Mouse (Mus musculus): ENCODE measurements around the gene Nop16.
A peak's percentile ranks its signal among the peaks of the same experiment; 100 is the strongest.
"Not testable (repeated sequence)": the region's sequence is repeated elsewhere in the genome, so short reads cannot be mapped to it uniquely, and the experiment has no call there.

Nop16 gene

DNA sequence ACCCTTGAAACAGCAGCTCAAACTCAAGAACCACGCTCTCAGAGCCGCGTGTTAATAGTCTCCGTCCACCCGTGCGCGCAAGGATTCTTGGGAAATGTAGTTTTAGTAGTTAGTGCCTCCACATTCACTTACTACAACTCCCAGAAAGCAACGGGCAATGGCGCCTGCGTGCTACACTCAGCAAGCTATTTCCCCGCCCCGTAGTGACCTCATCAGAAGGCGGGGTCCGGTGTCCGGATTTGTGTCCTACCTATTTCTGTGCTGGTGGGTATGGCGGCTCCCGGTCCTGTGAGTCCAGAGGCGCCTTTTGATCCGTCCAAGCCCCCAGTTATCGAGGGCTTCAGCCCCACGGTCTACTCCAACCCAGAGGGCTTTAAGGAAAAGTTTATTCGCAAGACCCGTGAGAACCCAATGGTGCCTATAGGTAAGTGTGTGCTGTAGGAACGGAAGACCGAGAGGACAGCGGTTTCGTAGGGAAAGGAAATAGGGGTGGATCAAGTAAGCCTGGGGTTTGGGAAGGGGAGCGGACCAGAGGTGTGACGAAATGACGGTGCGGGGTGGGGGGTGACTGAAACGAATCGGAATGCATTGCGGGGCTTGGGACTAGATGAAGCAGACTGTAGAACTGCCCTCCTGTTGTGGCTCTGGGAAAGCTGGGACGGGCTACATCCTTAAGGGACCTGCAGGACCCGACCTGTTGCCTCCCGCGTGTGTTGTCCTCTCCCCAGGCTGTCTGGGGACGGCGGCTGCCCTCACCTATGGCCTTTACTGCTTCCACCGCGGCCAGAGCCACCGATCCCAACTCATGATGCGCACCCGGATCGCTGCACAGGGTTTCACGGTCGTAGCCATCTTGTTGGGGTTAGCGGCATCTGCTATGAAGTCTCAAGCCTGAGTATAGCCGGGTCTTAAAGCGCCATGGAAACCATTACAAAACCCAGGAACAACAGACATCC lies at the start of gene Nop16, which contains the start of gene Higd2a:
Gene Nop16 (minus strand): TSS at position 95 of the 956 bp plus-strand sequence.
Gene Higd2a (plus strand): TSS at position 212 of the 956 bp plus-strand sequence.
- DNase-seq (ENCODE audit: low spot score in 2 of 2): peak; percentile 94 to 98

DNA sequence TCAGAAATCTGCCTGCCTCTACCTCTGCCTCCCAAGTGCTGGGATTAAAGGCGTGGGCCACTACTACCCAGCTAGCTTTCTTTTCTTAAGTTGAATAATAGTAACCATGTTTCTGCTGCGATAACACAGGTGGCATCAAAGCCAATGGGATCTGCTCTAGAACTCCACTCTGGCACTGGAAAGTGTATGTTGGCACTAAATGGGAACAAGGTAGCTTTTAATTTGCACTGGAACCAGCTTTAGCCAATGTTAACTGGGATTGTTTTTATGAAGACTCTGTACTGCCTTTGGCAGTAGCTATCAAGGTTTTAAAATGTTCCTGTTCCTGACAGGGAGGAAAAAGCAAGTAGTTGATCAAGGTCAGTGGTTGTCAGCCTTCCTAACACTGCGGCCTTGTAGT lies 45.1 kb upstream of the Nop16 start:
- DNase-seq (ENCODE audit: low spot score in 2 of 2): no peak

DNA sequence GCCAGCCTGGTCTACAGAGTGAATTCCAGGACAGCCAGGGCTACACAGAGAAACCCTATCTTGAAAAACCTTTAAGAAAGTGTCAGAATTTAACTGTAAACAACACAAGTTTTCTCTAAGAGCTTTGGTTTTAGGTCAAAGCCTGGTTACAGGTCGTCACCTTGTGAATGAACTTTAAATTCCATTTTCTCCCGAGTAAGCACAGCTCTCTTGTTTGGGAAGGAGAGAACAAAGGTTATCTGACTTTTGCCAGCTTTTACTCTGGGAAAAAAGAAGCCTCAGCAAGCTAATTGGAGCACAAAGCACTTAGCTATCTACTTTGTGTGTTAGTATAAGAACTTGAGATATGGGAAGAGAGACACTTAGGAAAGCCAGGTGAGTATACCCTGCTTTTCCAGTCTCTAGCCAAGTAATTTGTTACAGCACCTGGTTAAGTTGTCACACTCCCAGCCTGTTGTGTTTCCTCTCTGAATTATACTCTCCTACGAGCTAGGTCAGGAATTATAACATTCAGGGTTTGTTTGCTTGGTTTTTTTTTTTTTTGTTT lies 42.9 kb upstream of the Nop16 start:
- DNase-seq (ENCODE audit: low spot score in 2 of 2): no peak

DNA sequence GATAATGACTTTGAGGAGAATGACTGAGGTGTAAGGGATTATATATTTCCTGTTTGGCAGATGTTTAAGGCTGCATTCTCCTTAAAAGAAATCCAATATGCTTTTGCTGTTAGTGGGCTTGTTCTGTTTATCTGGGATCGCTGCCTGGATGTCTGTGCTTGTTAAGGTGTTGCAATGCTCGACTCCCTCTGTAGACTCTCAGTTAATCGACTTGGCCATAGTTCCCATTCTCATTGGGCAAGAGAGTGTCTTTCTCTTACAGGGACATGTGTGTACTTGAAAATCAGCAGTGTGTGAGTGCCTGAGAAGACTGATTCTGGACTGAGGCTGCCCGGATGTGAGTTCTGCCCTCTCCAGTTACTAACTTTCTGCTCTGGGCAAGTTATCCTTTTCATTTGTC lies 39.2 kb upstream of the Nop16 start:
- no peak for DNase-seq (ENCODE audit: low spot score in 2 of 2)

DNA sequence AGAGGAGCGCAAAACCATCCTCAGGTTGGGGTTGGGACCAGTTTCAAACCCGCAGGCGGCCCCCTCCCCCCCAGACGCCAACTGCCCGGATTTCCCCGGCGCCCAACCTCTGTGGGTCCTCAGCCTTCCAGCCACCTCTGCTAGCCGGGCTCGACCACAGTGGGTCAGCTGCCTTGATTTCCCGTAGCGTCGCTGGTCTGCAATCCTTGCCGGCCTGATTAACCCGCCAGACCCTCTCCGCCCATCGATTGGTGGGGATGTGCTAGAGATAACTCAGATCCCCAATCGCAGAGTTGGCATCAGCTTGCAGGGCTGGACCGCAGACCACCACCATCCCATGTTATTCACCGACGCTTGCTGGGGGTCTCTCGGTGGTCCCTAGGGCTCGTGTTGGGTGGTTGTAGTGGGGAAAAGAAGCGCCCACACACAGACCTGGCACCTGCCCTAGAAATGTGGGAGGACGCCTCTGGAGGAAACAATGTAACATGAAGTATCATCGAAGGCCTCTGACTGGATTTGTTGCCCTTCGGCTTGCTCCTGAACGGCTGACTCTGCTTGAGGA lies 32.2 kb upstream of the Nop16 start:
- DNase-seq (ENCODE audit: low spot score in 2 of 2): no peak

DNA sequence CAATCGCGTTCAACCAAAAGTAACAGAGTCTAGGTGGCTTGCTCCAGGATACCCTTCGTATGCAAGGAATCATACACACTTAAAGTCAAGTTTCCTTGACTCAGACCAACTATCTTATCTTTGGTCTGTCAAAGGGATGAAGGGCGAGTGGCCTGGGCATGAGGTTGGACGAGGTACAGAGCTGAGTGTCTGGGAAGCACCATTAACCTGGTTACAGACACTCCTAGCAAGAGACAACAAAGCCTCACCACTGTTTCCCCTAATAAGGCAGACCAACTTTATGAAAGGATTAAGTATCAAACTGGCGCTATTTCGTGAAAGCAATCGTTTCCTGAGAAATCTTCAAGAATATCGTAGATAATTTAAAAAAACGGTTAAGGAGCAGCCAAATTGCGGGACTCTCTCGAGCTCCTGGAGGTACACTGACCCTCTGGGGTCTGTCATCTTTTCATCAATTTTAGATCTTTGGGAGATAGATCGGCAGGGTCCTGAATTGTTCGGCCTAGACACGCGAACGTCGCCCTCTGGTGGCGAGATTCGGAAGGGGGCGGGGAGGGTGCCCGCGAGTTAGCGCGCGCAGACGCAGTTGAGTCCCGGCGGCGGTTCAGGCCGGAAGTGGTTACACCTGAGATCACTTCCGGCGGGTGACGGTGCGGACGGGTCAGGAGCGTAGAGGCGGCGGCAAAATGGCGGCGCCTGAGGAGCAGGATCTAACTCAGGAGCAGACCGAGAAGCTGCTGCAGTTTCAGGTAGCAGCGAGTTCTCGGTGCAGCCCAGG lies 31.5 kb upstream of the Nop16 start, which contains the start of gene Faf2:
Gene Faf2 (plus strand): TSS at position 630 of the 778 bp plus-strand sequence.
- DNase-seq (ENCODE audit: low spot score in 2 of 2): peak; percentile 91 to 99

DNA sequence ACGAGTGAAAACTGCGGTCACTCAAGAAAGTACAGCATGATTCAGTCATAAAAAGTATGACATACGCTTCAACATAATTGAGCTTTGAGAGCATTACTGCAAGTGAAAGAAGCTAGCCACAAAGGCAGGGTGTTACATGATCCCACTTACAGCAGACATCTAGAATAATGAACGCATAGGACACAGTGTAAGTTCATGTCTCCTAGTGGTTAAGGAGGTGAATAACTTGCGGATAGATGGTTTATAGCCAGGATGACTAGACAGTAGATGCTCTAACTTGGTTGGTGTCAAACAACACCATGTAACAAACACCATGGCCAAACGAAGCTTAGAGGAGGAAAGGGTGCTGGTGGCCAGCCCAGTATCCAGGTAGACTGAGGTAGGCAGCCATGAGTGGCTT lies 27.1 kb upstream of the Nop16 start:
- no peak for DNase-seq (ENCODE audit: low spot score in 2 of 2)

DNA sequence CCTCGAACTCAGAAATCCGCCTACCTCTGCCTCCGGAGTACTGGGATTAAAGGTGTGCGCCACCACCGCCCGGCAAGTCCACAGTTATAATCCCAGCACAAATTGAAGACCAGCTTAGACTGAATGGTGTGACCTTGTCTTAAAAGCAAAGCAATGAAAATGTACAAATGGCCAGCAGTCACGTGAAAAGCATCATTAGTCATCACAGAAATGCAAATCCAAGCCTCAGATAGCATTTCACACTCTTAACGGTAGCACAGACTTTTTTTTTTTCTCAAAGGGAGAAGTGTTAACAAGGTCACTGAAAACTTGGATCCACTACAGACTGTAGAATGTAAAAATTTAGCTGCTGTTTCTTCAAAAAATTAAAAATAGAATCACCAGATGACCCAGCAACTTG lies 26.4 kb upstream of the Nop16 start:
- DNase-seq (ENCODE audit: low spot score in 2 of 2): no peak

DNA sequence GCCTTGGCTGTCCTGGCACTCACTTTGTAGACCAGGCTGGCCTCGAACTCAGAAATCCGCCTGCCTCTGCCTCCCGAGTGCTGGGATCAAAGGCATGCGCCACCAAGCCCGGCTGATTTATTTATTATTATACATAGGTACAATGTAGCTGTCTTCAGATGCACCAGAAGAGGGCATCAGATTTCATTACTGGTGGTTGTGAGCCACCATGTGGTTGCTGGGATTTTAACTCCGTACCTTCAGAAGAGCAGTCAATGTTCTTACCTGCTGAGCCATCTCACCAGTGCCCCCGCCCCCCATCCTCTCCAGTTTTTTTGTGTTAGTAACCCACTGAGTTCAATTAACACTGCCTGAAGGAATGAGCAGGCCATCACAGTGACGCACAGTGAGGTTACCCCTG lies 23.3 kb upstream of the Nop16 start:
- DNase-seq (ENCODE audit: low spot score in 2 of 2): not testable (repeated sequence)

DNA sequence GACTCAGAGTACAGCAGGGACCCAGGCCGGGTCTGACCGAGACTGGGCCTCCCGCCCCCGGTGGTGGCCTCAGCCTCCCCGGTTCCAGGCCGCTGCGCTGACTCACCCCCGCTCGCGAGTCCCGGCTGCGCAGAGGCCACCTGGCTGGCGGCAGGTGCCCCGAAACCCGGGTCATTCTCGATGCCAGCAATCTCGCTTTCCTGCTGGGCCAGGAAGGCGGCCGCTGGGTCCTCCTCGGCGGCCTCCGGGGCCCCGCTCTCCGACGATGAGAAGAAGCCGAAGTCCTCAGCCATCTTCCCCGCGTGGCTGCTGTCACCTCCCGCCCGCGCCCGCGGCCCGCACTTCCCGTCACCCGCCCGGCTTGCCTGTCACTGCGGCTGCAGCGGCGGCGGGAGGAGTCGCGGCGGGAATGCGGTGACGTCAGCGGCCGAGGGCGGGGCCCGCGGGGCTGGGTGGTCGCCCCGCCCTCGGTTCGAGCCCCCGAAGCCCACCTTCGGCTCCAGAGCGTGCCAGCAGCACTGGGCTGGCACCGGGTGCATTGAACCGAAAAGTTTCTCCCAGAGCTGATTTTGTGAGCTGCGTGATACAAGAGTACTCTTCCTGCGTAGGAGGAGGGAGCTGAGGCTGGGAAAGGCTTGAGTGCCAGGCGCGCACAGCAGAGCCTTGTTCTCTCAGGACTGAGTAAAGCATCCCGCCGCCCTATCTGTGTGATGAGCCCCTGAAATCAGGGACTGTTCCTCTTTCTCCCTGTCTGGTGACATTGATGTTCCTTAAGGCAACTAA lies 21.3 kb upstream of the Nop16 start, which contains the start of gene Cltb:
Gene Cltb (minus strand): TSS at position 373 of the 783 bp plus-strand sequence.
- DNase-seq (ENCODE audit: low spot score in 2 of 2): peak; percentile 62 to 89

DNA sequence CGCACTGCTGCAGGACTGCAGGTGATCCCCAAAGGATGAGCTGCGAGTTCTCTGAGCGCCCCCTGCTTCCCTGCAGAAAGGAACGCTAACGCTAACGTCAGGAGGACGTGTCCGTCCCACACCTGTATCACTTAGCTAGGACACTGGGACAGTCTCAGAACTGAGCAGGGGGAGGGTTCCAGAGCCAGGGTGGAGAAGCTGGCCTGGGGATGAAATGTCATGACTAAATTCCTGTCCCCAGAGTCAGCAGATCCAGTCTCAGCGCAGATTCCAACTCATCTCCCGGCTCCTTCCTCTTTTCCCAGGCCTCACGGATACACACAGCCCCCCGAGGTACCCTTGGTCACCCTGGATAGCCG lies 20.7 kb upstream of the Nop16 start:
- no peak for DNase-seq (ENCODE audit: low spot score in 2 of 2)

DNA sequence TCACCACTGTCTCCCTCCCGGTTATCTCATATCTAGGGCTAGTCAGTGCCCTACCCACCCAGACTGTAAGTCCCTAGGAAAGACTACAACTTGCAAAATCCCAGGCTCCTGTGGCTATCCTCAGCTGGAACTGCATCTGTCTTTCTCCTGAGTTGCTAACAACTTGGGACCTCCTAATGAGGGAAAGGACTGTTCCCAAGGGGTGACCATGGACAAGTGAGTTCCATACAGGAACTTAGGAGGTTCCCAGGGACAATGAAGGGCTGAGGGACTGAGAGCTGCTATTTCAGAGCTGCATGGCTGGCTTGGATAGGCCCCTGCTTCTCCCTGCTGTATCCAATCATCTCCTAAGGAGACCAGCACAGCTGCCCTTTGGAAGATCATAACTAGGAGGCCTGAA lies 19.4 kb upstream of the Nop16 start:
- no peak for DNase-seq (ENCODE audit: low spot score in 2 of 2)

DNA sequence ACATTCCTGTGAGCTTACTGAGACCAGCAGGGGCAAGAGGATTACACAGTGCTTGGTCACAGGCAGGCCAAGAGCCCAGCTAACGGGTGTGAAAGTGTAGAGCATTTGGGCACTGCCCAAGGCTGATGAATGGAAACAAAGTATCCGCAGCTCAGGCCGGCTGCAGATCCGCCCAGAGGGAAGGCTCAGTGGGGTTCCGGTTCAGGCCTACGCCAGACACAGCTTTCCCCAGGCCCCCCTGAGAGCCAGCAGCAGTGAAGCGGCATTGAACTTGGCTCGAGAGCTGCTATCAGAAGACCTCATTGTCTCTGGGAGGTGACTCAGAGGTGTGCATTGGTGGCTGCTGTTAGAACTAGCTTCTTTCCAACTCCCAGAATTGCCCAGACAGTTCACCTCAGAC lies 18.8 kb upstream of the Nop16 start:
- peak in 1 of 2 experiments; percentile 41 for DNase-seq (ENCODE audit: low spot score in 2 of 2)

DNA sequence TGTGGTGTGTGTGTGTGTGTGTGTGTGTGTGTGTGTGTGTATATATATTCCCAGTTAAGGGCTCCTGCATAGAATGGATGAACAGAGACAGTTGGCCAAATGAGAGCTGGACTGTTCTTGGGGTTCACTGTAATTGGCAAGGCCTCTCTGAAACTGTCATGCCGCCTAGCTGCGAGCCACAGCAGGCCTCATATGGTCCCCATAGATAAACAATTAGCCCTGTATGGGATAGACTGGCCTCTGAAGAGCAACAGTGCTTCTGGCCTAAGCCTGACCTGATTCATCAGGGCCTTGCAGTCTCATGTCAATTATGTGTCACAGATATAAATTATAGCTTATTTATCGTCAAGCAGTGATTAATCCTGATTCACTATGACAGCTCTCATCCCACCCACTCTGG lies 18.1 kb upstream of the Nop16 start:
- no peak for DNase-seq (ENCODE audit: low spot score in 2 of 2)

DNA sequence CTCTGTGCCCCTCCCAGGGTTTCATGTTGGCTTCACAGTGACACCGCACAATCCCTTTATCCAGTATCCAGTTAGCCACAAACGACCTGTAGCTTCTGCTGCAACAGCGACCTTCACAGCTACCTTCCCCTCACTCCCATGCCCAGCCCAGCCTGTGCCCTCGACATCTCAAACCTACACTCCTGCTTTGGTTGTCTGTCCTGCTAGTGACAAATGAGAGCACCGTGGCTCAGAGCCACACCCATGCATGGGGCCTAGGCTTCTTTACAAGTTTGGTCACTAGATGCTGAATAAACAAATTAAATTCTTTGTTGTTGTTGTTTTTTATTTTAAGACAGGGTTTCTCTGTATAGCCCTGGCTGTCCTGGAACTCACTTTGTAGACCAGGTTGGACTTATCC lies 17.3 kb upstream of the Nop16 start:
- no peak for DNase-seq (ENCODE audit: low spot score in 2 of 2)

DNA sequence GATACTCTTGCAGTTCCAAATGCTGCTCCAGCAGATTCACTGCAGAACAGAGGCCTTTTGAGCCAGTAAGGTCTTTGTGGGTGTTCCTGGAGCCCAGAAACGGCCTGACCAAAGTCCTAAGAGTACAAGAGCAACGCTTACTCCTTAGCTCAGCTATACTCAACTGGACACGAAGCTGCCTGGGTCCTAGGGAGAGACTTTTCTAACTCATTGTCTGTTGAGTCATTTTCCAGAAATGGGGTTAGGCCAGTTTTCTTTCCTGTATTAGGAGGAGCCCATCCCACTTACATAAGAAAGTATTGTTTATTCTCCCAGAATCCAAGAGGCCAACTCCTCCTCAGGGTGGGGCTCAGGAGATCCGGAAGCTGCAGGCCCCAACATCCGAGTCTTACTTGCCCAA lies 15.5 kb upstream of the Nop16 start:
- DNase-seq (ENCODE audit: low spot score in 2 of 2): no peak

DNA sequence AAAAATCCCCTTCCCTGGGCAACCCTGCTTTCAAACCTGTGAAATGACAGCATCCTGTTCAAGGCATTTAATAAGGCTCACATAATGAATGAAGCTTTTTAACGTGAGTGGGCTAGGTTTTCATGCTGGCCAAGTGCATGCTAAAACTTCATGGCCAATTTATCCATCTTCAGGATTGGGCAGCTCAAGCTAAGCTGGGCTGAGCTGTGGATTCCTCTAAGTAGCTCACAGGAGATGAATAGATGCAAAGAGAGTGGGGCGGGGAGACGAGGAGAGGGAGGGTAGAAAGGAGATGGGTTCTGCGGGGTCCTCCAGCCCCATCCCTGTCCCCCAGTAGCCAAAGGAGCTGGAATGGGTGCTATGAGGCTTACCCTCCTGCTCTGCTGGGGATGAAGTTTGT lies 14.3 kb upstream of the Nop16 start:
- no peak for DNase-seq (ENCODE audit: low spot score in 2 of 2)

DNA sequence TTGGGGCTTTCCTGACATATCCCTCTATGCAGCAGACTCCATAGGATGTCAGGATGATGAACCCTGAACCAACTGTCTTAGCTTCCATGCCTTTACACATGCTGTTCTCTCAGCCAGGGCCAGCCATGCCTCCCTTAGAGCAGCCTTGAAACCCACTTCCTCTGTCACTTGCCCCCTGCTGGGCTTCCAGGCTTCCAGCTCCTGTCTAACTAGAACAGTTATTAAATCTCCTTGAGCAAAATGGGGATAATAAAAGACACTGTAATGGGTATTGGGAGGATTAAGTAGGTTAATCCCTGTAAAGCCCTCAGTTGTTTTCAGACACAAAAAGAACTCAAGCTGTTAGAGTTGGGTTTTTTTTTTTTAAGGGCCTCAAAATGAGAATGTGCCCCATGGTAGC lies 13.6 kb upstream of the Nop16 start:
- DNase-seq (ENCODE audit: low spot score in 2 of 2): no peak

DNA sequence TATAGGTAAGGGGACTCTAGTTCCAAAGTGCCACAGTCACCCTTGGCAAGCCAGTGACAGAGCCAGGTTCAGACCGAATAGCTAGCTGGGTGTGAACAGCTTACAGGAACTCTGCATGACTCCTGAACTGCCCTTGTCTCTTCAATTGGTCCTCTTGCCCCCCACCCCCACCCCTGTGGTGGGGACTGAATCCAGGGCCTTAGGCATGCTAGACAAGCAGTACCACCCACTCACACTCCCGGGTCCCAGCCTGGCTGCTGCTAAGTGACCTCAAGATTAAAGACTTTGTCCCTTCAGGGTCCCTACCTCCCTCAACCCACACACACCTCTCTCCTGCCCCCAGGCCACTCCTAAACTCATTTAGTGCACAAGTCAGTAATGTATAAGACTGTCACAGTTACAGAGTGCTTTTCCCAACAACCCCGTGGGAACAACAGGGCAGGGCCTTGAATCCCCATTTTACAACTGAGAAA lies 12.8 kb upstream of the Nop16 start:
- DNase-seq (ENCODE audit: low spot score in 2 of 2): no peak

DNA sequence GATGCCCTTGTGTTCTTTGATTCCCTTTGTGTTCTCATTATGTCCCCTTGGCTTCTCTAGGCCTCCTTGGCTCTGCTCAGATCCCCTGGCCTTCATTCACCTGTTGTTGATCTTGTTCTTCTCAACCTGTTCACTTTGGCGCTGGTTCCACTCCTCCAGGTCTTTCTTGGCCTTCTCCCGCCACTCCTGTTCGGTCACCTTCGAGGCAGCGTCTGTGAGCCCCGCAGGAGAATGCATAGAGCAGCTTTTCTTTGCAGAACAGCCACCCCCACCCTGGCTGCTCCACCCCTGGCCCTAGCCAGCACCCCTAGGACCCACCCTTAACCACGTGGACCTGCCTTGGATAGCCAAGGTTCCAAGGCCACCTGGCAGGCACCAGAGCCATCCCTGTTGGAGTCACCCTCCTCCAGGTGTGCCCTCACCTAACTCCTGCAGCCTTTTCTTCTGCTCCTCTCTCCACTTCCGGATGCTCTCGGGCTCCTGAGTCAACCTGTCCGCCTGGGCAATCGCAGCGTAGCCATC lies 8.8 kb upstream of the Nop16 start:
- DNase-seq (ENCODE audit: low spot score in 2 of 2): no peak

DNA sequence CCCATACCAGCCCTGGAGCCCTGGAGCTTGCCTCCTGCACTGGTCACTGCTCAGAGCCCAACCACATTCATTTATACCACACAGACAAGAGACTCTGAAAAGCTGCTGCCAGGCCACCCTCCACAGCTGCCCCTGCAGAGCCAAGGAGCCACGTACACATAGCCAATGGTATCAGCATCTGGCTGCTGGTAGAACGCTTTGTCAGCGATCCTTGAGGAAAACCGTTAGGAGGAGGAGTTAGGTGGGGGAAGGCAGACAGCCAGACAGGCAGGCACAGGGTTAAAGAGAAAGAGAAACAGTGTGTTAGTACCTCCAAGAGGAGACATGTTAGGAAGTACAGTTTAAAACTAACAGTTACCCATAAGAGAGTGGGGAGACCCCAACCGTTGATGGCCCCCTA lies 7.0 kb upstream of the Nop16 start:
- no peak for DNase-seq (ENCODE audit: low spot score in 2 of 2)

All from left cerebral cortex, adult 9 months (tissue).